Mouse (Mus musculus): ENCODE results near the gene Psmf1.

DNA sequence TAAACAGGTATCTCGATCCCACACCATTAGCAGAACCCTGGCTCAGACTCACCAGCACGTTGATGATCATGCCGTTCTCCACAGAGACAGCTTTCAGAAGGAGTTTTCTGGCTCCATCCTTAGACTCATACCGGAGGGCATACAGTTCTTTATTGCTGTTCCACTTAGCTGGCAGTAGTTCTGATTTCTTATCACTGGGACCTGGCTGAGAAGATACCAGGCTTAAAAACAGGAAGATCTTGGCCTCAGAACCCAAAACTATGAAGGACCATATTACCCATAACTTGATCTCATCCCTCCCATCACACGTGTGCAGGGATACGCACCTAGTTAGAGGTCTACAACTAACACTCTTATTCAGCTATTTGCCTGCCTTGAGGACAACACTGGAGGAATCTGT is 8.6 kb downstream of the Psmf1 start:
- TF ChIP-seq CTCF (IDR thresholded peaks at IDR 0.05; ENCODE audit: low read depth, low read length) (no peak), TAL1 (conservative IDR thresholded peaks at IDR 0.05; ENCODE audit: low read depth, low read length) (no peak), POLR2AphosphoS5 (IDR thresholded peaks at IDR 0.05; ENCODE audit: insufficient replicate concordance, low read depth, low read length) (no peak), GATA1 (IDR thresholded peaks at IDR 0.05; ENCODE audit: borderline replicate concordance, low read length) (no peak)
